ENCODE assay signal across 8 mouse cellular contexts in genomic region chr11:69410045-69410309, GRCm38 (mm10). TPM values are rescaled to one million over a fixed set of nuclear protein-coding genes. Genes with fewer than 3 reads are reported as not detected.
A peak's percentile ranks its signal among the peaks of the same experiment; 100 is the strongest.
DNase-seq lines count a peak whose midpoint lies in the region; ATAC-seq and TF ChIP-seq lines count a peak whose summit lies in the region.

No protein-coding gene starts in this region.

- ATAC-seq in embryonic facial prominence, embryonic 13.5 days (ENCODE audit: insufficient number of reproducible peaks, insufficient read depth, low FRiP score, low TSS enrichment, low read depth), result no peak
- no peak for ATAC-seq in intestine, embryonic 15.5 days
- ATAC-seq in midbrain, postnatal 0 days (ENCODE audit: low FRiP score), result no peak

- TF ChIP-seq CTCF in layer of hippocampus, adult 2 months (conservative IDR thresholded peaks at IDR 0.05), result no peak
- no peak for TF ChIP-seq CTCF in midbrain, postnatal 0 days (IDR thresholded peaks at IDR 0.05)

- no peak for DNase-seq in layer of hippocampus, adult 2 months (ENCODE audit: low spot score in 2 of 2)
- no peak for DNase-seq in layer of hippocampus, adult 11-12 months (ENCODE audit: low spot score)
- no peak for DNase-seq in midbrain, postnatal 0 days (ENCODE audit: low spot score)
- DNase-seq in left cerebral cortex, adult 18-20 months (ENCODE audit: low spot score in 2 of 2), result no peak
- DNase-seq in ovary, postnatal 14 days (ENCODE audit: low spot score), result no peak
- no peak for DNase-seq in kidney, adult 8-10 months

- H3K4me3 ChIP-seq in layer of hippocampus, adult 2 months, result peak overlapping the region; percentile 87
- H3K4me3 ChIP-seq in embryonic facial prominence, embryonic 13.5 days, result peak overlapping the region; percentile 79
- H3K4me3 ChIP-seq in intestine, embryonic 15.5 days (replicated peaks), result peak overlapping the region; percentile 74
- H3K4me3 ChIP-seq in midbrain, postnatal 0 days (ENCODE audit: low read depth, low read length), result peak overlapping the region; percentile 73

- H3K27me3 ChIP-seq in embryonic facial prominence, embryonic 13.5 days, result no peaks in the 10 kb centered on the region
- H3K27me3 ChIP-seq in intestine, embryonic 15.5 days (replicated peaks), result no peaks in the 10 kb centered on the region
- no peaks in the 10 kb centered on the region for H3K27me3 ChIP-seq in midbrain, postnatal 0 days (ENCODE audit: insufficient read depth, low read length)

- under 1% methylated on average over 18 of the region's 18 CpGs for WGBS in embryonic facial prominence, embryonic 13.5 days
- under 1% methylated on average over 18 of the region's 18 CpGs for WGBS in intestine, embryonic 15.5 days
- under 1% methylated on average over 18 of the region's 18 CpGs for WGBS in midbrain, postnatal 0 days

- H3K9ac ChIP-seq in embryonic facial prominence, embryonic 13.5 days, result peak overlapping the region; percentile 91
- H3K9ac ChIP-seq in intestine, embryonic 15.5 days, result peak overlapping the region; percentile 82
- peak overlapping the region; percentile 98 for H3K9ac ChIP-seq in midbrain, postnatal 0 days (replicated peaks; ENCODE audit: low read length, poor library complexity, severe bottlenecking)

- peaks cover 52% of the 10 kb centered on the region for H3K36me3 ChIP-seq in embryonic facial prominence, embryonic 13.5 days
- H3K36me3 ChIP-seq in intestine, embryonic 15.5 days, result peaks cover 28% of the 10 kb centered on the region
- peaks cover 35% of the 10 kb centered on the region for H3K36me3 ChIP-seq in midbrain, postnatal 0 days (ENCODE audit: insufficient read depth, low read length)

- H3K4me2 ChIP-seq in embryonic facial prominence, embryonic 13.5 days, result peak overlapping the region; percentile 97
- peak overlapping the region; percentile 92 for H3K4me2 ChIP-seq in intestine, embryonic 15.5 days (replicated peaks)
- H3K4me2 ChIP-seq in midbrain, postnatal 0 days (ENCODE audit: low read depth, low read length, poor library complexity, severe bottlenecking), result peak overlapping the region; percentile 94

- H3K27ac ChIP-seq in layer of hippocampus, adult 2 months, result peak overlapping the region; percentile 99
- peak overlapping the region; percentile 98 for H3K27ac ChIP-seq in embryonic facial prominence, embryonic 13.5 days
- peak overlapping the region; percentile 99 for H3K27ac ChIP-seq in intestine, embryonic 15.5 days
- H3K27ac ChIP-seq in midbrain, postnatal 0 days (ENCODE audit: low read depth, low read length), result peak overlapping the region; percentile 89

- H3K9me3 ChIP-seq in embryonic facial prominence, embryonic 13.5 days, result no peaks in the 10 kb centered on the region
- no peaks in the 10 kb centered on the region for H3K9me3 ChIP-seq in intestine, embryonic 15.5 days
- H3K9me3 ChIP-seq in midbrain, postnatal 0 days (ENCODE audit: low read length), result no peaks in the 10 kb centered on the region

- H3K4me1 ChIP-seq in embryonic facial prominence, embryonic 13.5 days, result peaks cover 53% of the 10 kb centered on the region
- H3K4me1 ChIP-seq in intestine, embryonic 15.5 days (replicated peaks), result peaks cover 50% of the 10 kb centered on the region
- peaks cover 34% of the 10 kb centered on the region for H3K4me1 ChIP-seq in midbrain, postnatal 0 days (ENCODE audit: insufficient read depth, low read length)

RNA-seq across cellular contexts. Expression of gene Kdm6b, which starts 3.5 kb away (rescaled TPM):
- 10 to 100 TPM; 34.3 to 40.9 TPM for total RNA-seq in layer of hippocampus, adult 2 months (2021)
- polyA plus RNA-seq in embryonic facial prominence, embryonic 13.5 days (2015; fragmentation: Nextera tagmentation; extraction: Ambion mirVana), result 41.3 and 43.1 TPM in 2 replicates
- 23.7 and 24.3 TPM in 2 replicates for polyA plus RNA-seq in intestine, embryonic 15.5 days (2015; fragmentation: Nextera tagmentation; extraction: Ambion mirVana)
- 12.1 and 14.5 TPM in 2 replicates for total RNA-seq in midbrain, postnatal 0 days (2014; rRNA removed)
- 18.9 and 22.7 TPM in 2 replicates for polyA plus RNA-seq in midbrain, postnatal 0 days (2015; fragmentation: Nextera tagmentation; extraction: Ambion mirVana)
- total RNA-seq in left cerebral cortex, adult 18-20 months (2021), result 10 to 100 TPM; 28.2 to 32.2 TPM

RNA-seq across cellular contexts. Expression of gene Tmem88, which starts 11.9 kb away (rescaled TPM):
- total RNA-seq in layer of hippocampus, adult 2 months (2021), result 1 to 10 TPM; 2.6 to 5.0 TPM
- polyA plus RNA-seq in embryonic facial prominence, embryonic 13.5 days (2015; fragmentation: Nextera tagmentation; extraction: Ambion mirVana), result 13.2 and 16.4 TPM in 2 replicates
- 30.7 and 32.1 TPM in 2 replicates for polyA plus RNA-seq in intestine, embryonic 15.5 days (2015; fragmentation: Nextera tagmentation; extraction: Ambion mirVana)
- 4.4 and 5.7 TPM in 2 replicates for total RNA-seq in midbrain, postnatal 0 days (2014; rRNA removed)
- polyA plus RNA-seq in midbrain, postnatal 0 days (2015; fragmentation: Nextera tagmentation; extraction: Ambion mirVana), result 5.8 and 6.3 TPM in 2 replicates
- total RNA-seq in left cerebral cortex, adult 18-20 months (2021), result 1 to 10 TPM; 3.4 to 3.7 TPM

RNA-seq across cellular contexts. Expression of gene Cyb5d1, which starts 14.5 kb away (rescaled TPM):
- total RNA-seq in layer of hippocampus, adult 2 months (2021), result 10 to 100 TPM; 43.6 to 45.0 TPM
- polyA plus RNA-seq in embryonic facial prominence, embryonic 13.5 days (2015; fragmentation: Nextera tagmentation; extraction: Ambion mirVana), result 43.4 and 46.5 TPM in 2 replicates
- 22.7 and 24.8 TPM in 2 replicates for polyA plus RNA-seq in intestine, embryonic 15.5 days (2015; fragmentation: Nextera tagmentation; extraction: Ambion mirVana)
- 16.5 and 22.6 TPM in 2 replicates for total RNA-seq in midbrain, postnatal 0 days (2014; rRNA removed)
- 18.2 and 18.8 TPM in 2 replicates for polyA plus RNA-seq in midbrain, postnatal 0 days (2015; fragmentation: Nextera tagmentation; extraction: Ambion mirVana)
- total RNA-seq in left cerebral cortex, adult 18-20 months (2021), result 10 to 100 TPM; 42.7 to 48.1 TPM

RNA-seq across cellular contexts. Expression of gene Naa38, which starts 14.7 kb away (rescaled TPM):
- total RNA-seq in layer of hippocampus, adult 2 months (2021), result 100 to 1,000 TPM; 109 to 127 TPM
- polyA plus RNA-seq in embryonic facial prominence, embryonic 13.5 days (2015; fragmentation: Nextera tagmentation; extraction: Ambion mirVana), result 145 and 150 TPM in 2 replicates
- 154 and 182 TPM in 2 replicates for polyA plus RNA-seq in intestine, embryonic 15.5 days (2015; fragmentation: Nextera tagmentation; extraction: Ambion mirVana)
- 32.6 and 95.9 TPM in 2 replicates for total RNA-seq in midbrain, postnatal 0 days (2014; rRNA removed)
- polyA plus RNA-seq in midbrain, postnatal 0 days (2015; fragmentation: Nextera tagmentation; extraction: Ambion mirVana), result 120 and 147 TPM in 2 replicates
- 100 to 1,000 TPM; 117 to 120 TPM for total RNA-seq in left cerebral cortex, adult 18-20 months (2021)

RNA-seq across cellular contexts. Expression of gene Chd3, which starts 40.8 kb away (rescaled TPM):
- total RNA-seq in layer of hippocampus, adult 2 months (2021), result 100 to 1,000 TPM; 541 to 561 TPM
- 135 and 142 TPM in 2 replicates for polyA plus RNA-seq in embryonic facial prominence, embryonic 13.5 days (2015; fragmentation: Nextera tagmentation; extraction: Ambion mirVana)
- 39.9 and 44.1 TPM in 2 replicates for polyA plus RNA-seq in intestine, embryonic 15.5 days (2015; fragmentation: Nextera tagmentation; extraction: Ambion mirVana)
- total RNA-seq in midbrain, postnatal 0 days (2014; rRNA removed), result 284 and 298 TPM in 2 replicates
- polyA plus RNA-seq in midbrain, postnatal 0 days (2015; fragmentation: Nextera tagmentation; extraction: Ambion mirVana), result 51.6 and 58.9 TPM in 2 replicates
- total RNA-seq in left cerebral cortex, adult 18-20 months (2021), result 100 to 1,000 TPM; 346 to 387 TPM
